Mouse (Mus musculus) liver, postnatal 0 days (tissue): ENCODE data around the gene Sp3. TPM values are rescaled to one million over a fixed set of nuclear protein-coding genes. Genes with fewer than 3 reads are reported as not detected.

Source experiments
- ATAC-seq: fragments of 200-750 bp; cut with Nextera tagmentation; 2 replicates; pipeline ENCODE4 v1.8.0; 2017; ENCODE audit warnings: mild to moderate bottlenecking, moderate library complexity
- DNase-seq: peaks from one replicate; pipeline ENCODE4 v3.0.0-alpha.2; 2016
- H3K27ac ChIP-seq: fragments of 300-500 bp; sonication (generic); 2 replicates; pipeline ENCODE4 v1.5.1; 2014; ENCODE audit warnings: antibody characterized with exemption, moderate library complexity, mild to moderate bottlenecking, low read depth
- H3K27me3 ChIP-seq: fragments of 300-500 bp; sonication (generic); 2 replicates; pipeline ENCODE4 v1.6.1; 2014; ENCODE audit warnings: low read length, control low read depth, mixed read lengths; ENCODE audit not compliant: insufficient read depth
- H3K36me3 ChIP-seq: fragments of 300-500 bp; sonication (generic); replicated peaks from 2 replicates; pipeline ENCODE4 v1.6.1; 2014; ENCODE audit warnings: mild to moderate bottlenecking, control low read depth, low read length, moderate library complexity, mixed read lengths; ENCODE audit not compliant: insufficient read depth
- H3K4me1 ChIP-seq: fragments of 300-500 bp; sonication (generic); 2 replicates; pipeline ENCODE4 v1.6.1; 2014; ENCODE audit warnings: antibody characterized with exemption, mild to moderate bottlenecking, control low read depth; ENCODE audit not compliant: insufficient read depth
- H3K4me2 ChIP-seq: fragments of 300-500 bp; sonication (generic); 2 replicates; pipeline ENCODE4 v1.6.1; 2014; ENCODE audit warnings: low read depth, mild to moderate bottlenecking, low read length, moderate library complexity, mixed read lengths
- H3K4me3 ChIP-seq: fragments of 300-500 bp; sonication (generic); 2 replicates; pipeline ENCODE4 v1.5.1; 2014; ENCODE audit warnings: low read depth, low read length
- H3K9ac ChIP-seq: fragments of 300-500 bp; sonication (generic); replicated peaks from 2 replicates; pipeline ENCODE4 v1.6.1; 2014; ENCODE audit warnings: mild to moderate bottlenecking, moderate library complexity
- H3K9me3 ChIP-seq: fragments of 300-500 bp; sonication (generic); 2 replicates; pipeline ENCODE4 v1.6.1; 2016; ENCODE audit warnings: mild to moderate bottlenecking, control low read depth, low read length, mixed read lengths
- CTCF ChIP-seq: sonication (generic); IDR thresholded peaks from 2 replicates; pipeline ENCODE4 v1.5.1; 2016; ENCODE audit warnings: antibody characterized with exemption, low read depth
- EP300 ChIP-seq: IDR thresholded peaks from 2 replicates; pipeline ENCODE4 v1.6.1; 2016; ENCODE audit warnings: antibody characterized with exemption, low read depth, mild to moderate bottlenecking
- WGBS: fragments of 180-500 bp; shearing (Covaris S2); extraction: QIAGEN DNeasy Blood & Tissue Kit; methylation state at CpG from one replicate; pipeline ENCODE4 v1.1.7; 2014; ENCODE audit not compliant: insufficient replicate concordance; 5-methylcytosine and 5-hydroxymethylcytosine counted together
- polyA plus RNA-seq: library from polyadenylated mRNA; unstranded; fragments of >200 nt; fragmentation: Nextera tagmentation; extraction: Ambion mirVana; gene quantifications from 2 replicates; pipeline ENCODE4 v1.2.1, GENCODE M21; 2015

Sp3 gene
- polyA plus RNA-seq, 1 experiment from 2014 or later: 20.5 TPM

GRCm38 (mm10) chr2:72985516-72985915 is 5.3 kb upstream of the Sp3 start:
- Histone ChIP-seq H3K4me1 (peaks cover 16% of the 10 kb centered on the region), H3K4me2 (no peak overlapping the region), H3K36me3 (no peaks in the 10 kb centered on the region), H3K4me3 (no peak overlapping the region), H3K9me3 (peaks cover 4% of the 10 kb centered on the region), H3K9ac (no peak overlapping the region), H3K27ac (no peak overlapping the region), H3K27me3 (no peaks in the 10 kb centered on the region)
- DNase-seq (no peak), ATAC-seq (no peak)
- no peak for TF ChIP-seq EP300
- TF ChIP-seq CTCF: no peak
- 62% methylated on average over 1 of the region's 1 CpGs for WGBS

- peaks cover 4% of the 10 kb centered on the region for H3K9me3 ChIP-seq
- no peak overlapping the region for H3K4me2 ChIP-seq
- DNase-seq (no peak), ATAC-seq (no peak)
- no peak overlapping the region for H3K9ac ChIP-seq
- peaks cover 16% of the 10 kb centered on the region for H3K4me1 ChIP-seq
- peak overlapping the region; percentile 13; the same call in 1 of the 2 replicates for H3K27ac ChIP-seq
- H3K27me3 ChIP-seq: no peaks in the 10 kb centered on the region
- no peaks in the 10 kb centered on the region for H3K36me3 ChIP-seq
- TF ChIP-seq EP300 (no peak), CTCF (no peak)
- 75% methylated on average over 4 of the region's 4 CpGs for WGBS
- no peak overlapping the region for H3K4me3 ChIP-seq
Observed at GRCm38 (mm10) chr2:72984806-72985205, 4.6 kb upstream of the Sp3 start.

- DNase-seq (no peak), ATAC-seq (no peak)
- Histone ChIP-seq H3K4me2 (no peak overlapping the region), H3K36me3 (no peaks in the 10 kb centered on the region), H3K9me3 (no peaks in the 10 kb centered on the region), H3K27ac (no peak overlapping the region), H3K9ac (no peak overlapping the region), H3K4me1 (peaks cover 16% of the 10 kb centered on the region), H3K27me3 (no peaks in the 10 kb centered on the region), H3K4me3 (no peak overlapping the region)
- 87% methylated on average over 3 of the region's 3 CpGs for WGBS
- TF ChIP-seq EP300 (no peak), CTCF (no peak)
Observed at GRCm38 (mm10) chr2:72983211-72983610, 3.0 kb upstream of the Sp3 start.

GRCm38 (mm10) chr2:72982110-72982785 is 2.0 kb upstream of the Sp3 start:
- no peak for TF ChIP-seq EP300
- TF ChIP-seq CTCF: no peak
- peak overlapping the region; percentile 100; the same call in 1 of the 2 replicates for H3K27ac ChIP-seq

GRCm38 (mm10) chr2:72981441-72982109 is 1.3 kb upstream of the Sp3 start:
- 67% methylated on average over 9 of the region's 9 CpGs for WGBS
- Histone ChIP-seq H3K27ac (peak overlapping the region; percentile 100; the same call in 1 of the 2 replicates), H3K27me3 (no peaks in the 10 kb centered on the region), H3K4me2 (peak overlapping the region; percentile 70), H3K36me3 (no peaks in the 10 kb centered on the region), H3K9me3 (no peaks in the 10 kb centered on the region), H3K4me1 (peaks cover 18% of the 10 kb centered on the region), H3K4me3 (peak overlapping the region; percentile 98), H3K9ac (peak overlapping the region; percentile 100; the same call in 1 of the 2 replicates)
- ATAC-seq: no peak
- no peak for DNase-seq
- TF ChIP-seq EP300 (no peak), CTCF (no peak)

More at GRCm38 (mm10) chr2:72982110-72982785, 2.0 kb upstream of the Sp3 start:
- no peak for ATAC-seq
- 85% methylated on average over 7 of the region's 7 CpGs for WGBS
- H3K4me1 ChIP-seq: peaks cover 16% of the 10 kb centered on the region
- no peaks in the 10 kb centered on the region for H3K36me3 ChIP-seq
- peak overlapping the region; percentile 70; the same call in 1 of the 2 replicates for H3K4me2 ChIP-seq
- no peak for DNase-seq
- H3K9ac ChIP-seq: no peak overlapping the region
- H3K4me3 ChIP-seq: no peak overlapping the region
- no peaks in the 10 kb centered on the region for H3K9me3 ChIP-seq
- H3K27me3 ChIP-seq: no peaks in the 10 kb centered on the region

GRCm38 (mm10) chr2:72981075-72981420 is 802 bp upstream of the Sp3 start:
- Histone ChIP-seq H3K9me3 (no peaks in the 10 kb centered on the region), H3K9ac (peak overlapping the region; percentile 100), H3K4me2 (peak overlapping the region; percentile 70), H3K27me3 (no peaks in the 10 kb centered on the region), H3K4me1 (peaks cover 22% of the 10 kb centered on the region), H3K36me3 (0 out of 2 replicates have a peak, but pooled peaks cover 2% of the 10 kb centered on the region), H3K4me3 (peak overlapping the region; percentile 98), H3K27ac (peak overlapping the region; percentile 100)
- DNase-seq: no peak
- 10% methylated on average over 3 of the region's 3 CpGs for WGBS
- no peak for ATAC-seq
- no peak; the same call in 1 of the 2 replicates for TF ChIP-seq EP300
- no peak for TF ChIP-seq CTCF
